Mouse (Mus musculus) neural tube, embryonic 14.5 days (tissue): Measurements from ENCODE around the gene Arfgef3. TPM values are rescaled to one million over a fixed set of nuclear protein-coding genes. Genes with fewer than 3 reads are reported as not detected.

Experiments
- ATAC-seq: fragments of 200-750 bp; cut with Nextera tagmentation; 2 replicates; pipeline ENCODE4 v1.8.0; 2017; ENCODE audit warnings: low read depth, mild to moderate bottlenecking, moderate TSS enrichment, moderate library complexity
- H3K27ac ChIP-seq: fragments of 300-500 bp; sonication (generic); 2 replicates; pipeline ENCODE4 v1.5.1; 2014; ENCODE audit warnings: low read depth, mild to moderate bottlenecking, control low read depth, low read length, moderate library complexity, mixed read lengths
- H3K27me3 ChIP-seq: fragments of 300-500 bp; sonication (generic); 2 replicates; pipeline ENCODE4 v1.6.1; 2014; ENCODE audit warnings: low read length; ENCODE audit not compliant: control insufficient read depth, insufficient read depth
- H3K36me3 ChIP-seq: fragments of 300-500 bp; sonication (generic); 2 replicates; pipeline ENCODE4 v1.6.1; 2014; ENCODE audit warnings: low read length, mixed read lengths; ENCODE audit not compliant: control insufficient read depth, insufficient read depth
- H3K4me1 ChIP-seq: fragments of 300-500 bp; sonication (generic); 2 replicates; pipeline ENCODE4 v1.6.1; 2014; ENCODE audit warnings: low read length; ENCODE audit not compliant: control insufficient read depth, insufficient read depth
- H3K4me2 ChIP-seq: fragments of 300-500 bp; sonication (generic); 2 replicates; pipeline ENCODE4 v1.6.1; 2014; ENCODE audit warnings: mild to moderate bottlenecking, low read depth, low read length, control low read depth
- H3K4me3 ChIP-seq: fragments of 300-500 bp; sonication (generic); 2 replicates; pipeline ENCODE4 v1.5.1; 2014; ENCODE audit warnings: low read depth, low read length, control low read depth, mixed read lengths
- H3K9ac ChIP-seq: fragments of 300-500 bp; sonication (generic); replicated peaks from 2 replicates; pipeline ENCODE4 v1.6.1; 2014; ENCODE audit warnings: low read depth, mild to moderate bottlenecking, control low read depth, low read length, mixed read lengths
- H3K9me3 ChIP-seq: fragments of 300-500 bp; sonication (generic); 2 replicates; pipeline ENCODE4 v1.6.1; 2016; ENCODE audit warnings: low read length; ENCODE audit not compliant: control insufficient read depth
- WGBS: fragments of 180-500 bp; shearing (Covaris S2); extraction: QIAGEN DNeasy Blood & Tissue Kit; methylation state at CpG from one replicate; pipeline ENCODE4 v1.1.7; 2014; 5-methylcytosine and 5-hydroxymethylcytosine counted together
- polyA plus RNA-seq: library from polyadenylated mRNA; unstranded; fragments of >200 nt; fragmentation: Nextera tagmentation; extraction: Ambion mirVana; gene quantifications from 2 replicates; pipeline ENCODE4 v1.2.1, GENCODE M21; 2014

The Arfgef3 gene
- 9.3 and 12.5 TPM in 2 replicates for polyA plus RNA-seq

DNA sequence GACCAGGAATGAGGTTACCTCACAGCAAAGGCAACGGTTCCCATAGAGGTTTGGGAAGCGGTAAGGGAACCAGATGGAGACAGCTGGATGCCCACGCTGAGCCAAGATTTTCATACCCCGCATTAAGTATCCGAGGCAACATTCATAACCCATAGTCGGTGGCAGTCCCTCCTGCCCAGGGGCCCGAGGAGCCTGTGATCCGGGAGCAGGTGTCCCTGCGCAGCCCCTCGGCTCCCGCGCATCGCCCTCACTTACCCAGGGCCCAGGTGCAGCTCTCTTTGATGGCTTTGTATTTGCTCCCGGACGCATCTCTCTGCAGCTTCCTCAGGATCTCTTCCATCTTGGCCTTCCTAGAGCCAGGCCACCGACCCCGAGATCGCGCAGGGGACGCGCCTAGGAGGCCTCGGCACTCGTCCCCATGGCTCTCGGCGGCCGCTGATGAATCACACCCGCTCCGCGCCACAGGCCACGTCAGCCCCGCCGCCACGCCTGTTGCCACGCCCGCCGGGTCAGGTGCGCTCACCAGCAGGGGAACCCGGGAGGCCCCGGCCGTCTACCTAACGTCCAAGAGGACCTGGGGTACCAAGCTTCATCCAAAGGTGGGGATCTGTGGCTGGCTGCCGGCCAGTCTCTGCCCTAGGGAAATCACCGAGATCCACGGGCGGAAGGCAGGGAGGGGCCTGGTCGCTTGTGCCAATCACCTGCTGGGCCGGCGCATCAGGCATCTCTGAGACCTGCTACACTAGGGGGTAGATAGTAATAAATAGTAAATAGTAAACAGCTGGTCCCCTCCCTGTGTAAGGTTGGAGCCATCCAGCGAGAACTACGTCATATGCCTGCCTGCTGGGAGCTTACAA is at the start of gene Arfgef3:
Gene Arfgef3 (minus strand): TSS at position 664 of the 857 bp plus-strand sequence.
- Histone ChIP-seq H3K36me3 (no peaks in the 10 kb centered on the region), H3K9ac (peak within 1 kb of the TSS; percentile 83), H3K27me3 (no peaks in the 10 kb centered on the region), H3K27ac (peak within 1 kb of the TSS; percentile 94), H3K4me1 (no peaks in the 10 kb centered on the region), H3K4me2 (peak within 1 kb of the TSS; percentile 73), H3K9me3 (no peaks in the 10 kb centered on the region), H3K4me3 (peak within 1 kb of the TSS; percentile 69)
- 1% methylated on average over 50 of the region's 50 CpGs for WGBS
- peak; percentile 88 for ATAC-seq

DNA sequence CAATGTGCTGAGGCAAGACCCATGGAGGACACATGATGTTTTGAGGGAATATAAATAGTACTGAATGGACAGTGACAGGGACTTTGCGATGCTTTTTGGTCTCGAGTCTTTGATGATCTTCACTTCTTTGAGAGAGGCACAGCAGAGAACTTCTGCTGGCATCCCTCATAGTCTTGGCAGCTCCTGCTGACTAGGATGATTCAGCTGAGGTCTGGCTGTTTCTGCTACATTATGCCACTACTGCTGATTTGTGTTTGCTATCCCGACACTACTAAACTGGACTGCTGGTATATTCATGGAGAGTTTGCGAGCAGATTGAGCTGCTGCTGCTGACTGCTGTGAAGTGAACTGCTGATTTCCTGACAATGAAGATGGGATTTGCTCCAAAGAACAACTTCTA is 46.3 kb upstream of the Arfgef3 start:
- Histone ChIP-seq H3K4me2 (no peak overlapping the region), H3K27ac (no peak overlapping the region), H3K4me1 (no peaks in the 10 kb centered on the region), H3K4me3 (no peak overlapping the region), H3K27me3 (no peaks in the 10 kb centered on the region), H3K9me3 (no peaks in the 10 kb centered on the region), H3K36me3 (no peaks in the 10 kb centered on the region), H3K9ac (no peak overlapping the region)
- ATAC-seq = no peak
- 86% methylated on average over 4 of the region's 4 CpGs for WGBS

DNA sequence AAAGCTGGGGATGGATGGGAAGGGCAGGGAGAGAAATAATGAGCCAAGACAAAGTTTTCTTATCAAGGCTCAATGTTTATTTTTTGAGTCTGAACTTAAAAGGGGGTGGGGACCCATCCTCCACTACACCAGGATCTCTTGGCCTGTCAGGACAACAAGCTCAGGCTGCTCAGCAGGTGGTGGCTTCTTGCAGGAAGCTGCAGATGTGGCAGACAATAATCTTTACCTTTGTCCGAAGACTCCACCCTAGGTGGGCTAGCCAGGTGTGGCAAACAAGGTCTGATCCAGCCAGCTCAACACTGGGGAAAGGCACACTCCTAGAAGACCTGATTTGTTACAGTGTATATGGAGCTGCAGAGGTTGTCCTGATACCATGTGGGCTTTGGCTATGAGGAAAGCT is 44.9 kb upstream of the Arfgef3 start:
- ATAC-seq = no peak
- H3K4me2 ChIP-seq = no peak overlapping the region

GRCm38 (mm10) chr10:18786693-18787092 is 42.9 kb upstream of the Arfgef3 start, which contains the start of gene Gm4922:
TSS of gene Gm4922 (minus strand) at chr10:18786793.
- no peak within 1 kb of the TSS for H3K4me2 ChIP-seq
- H3K9ac ChIP-seq = no peak within 1 kb of the TSS
- H3K4me3 ChIP-seq = no peak within 1 kb of the TSS
- ATAC-seq = no peak
- no peak within 1 kb of the TSS for H3K27ac ChIP-seq
- 93% methylated on average over 1 of the region's 1 CpGs for WGBS
- no peaks in the 10 kb centered on the region for H3K4me1 ChIP-seq
- no peaks in the 10 kb centered on the region for H3K9me3 ChIP-seq
- H3K36me3 ChIP-seq = no peaks in the 10 kb centered on the region
- no peaks in the 10 kb centered on the region for H3K27me3 ChIP-seq

More for the DNA sequence above, 44.9 kb upstream of the Arfgef3 start:
- Histone ChIP-seq H3K9ac (no peak overlapping the region), H3K4me1 (no peaks in the 10 kb centered on the region), H3K27me3 (no peaks in the 10 kb centered on the region), H3K4me3 (no peak overlapping the region), H3K27ac (no peak overlapping the region), H3K9me3 (no peaks in the 10 kb centered on the region), H3K36me3 (no peaks in the 10 kb centered on the region)
- WGBS = 71% methylated on average over 1 of the region's 1 CpGs

DNA sequence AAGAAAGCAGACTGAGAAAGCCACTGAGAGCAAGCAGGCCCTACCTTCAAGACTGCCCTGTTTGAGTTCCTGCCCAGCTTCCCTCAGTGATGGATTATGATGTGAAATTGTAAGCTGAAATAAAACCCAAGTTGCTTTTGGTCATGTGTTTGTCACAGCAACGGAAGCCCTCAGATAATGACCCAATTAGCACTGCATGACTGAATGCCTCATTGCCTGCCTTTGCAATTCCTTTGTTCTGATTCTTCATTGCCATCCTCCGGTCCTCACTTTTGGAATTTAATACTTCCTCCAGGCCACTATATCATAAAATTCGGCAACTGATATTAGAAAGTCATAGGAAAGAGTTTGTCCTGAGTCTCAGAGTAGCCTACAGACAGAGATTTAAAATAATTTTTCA is 33.8 kb upstream of the Arfgef3 start:
- no peaks in the 10 kb centered on the region for H3K9me3 ChIP-seq
- WGBS = 32% methylated on average over 3 of the region's 3 CpGs
- no peaks in the 10 kb centered on the region for H3K36me3 ChIP-seq
- no peak overlapping the region for H3K4me2 ChIP-seq
- no peaks in the 10 kb centered on the region for H3K27me3 ChIP-seq
- no peak overlapping the region for H3K27ac ChIP-seq
- no peak for ATAC-seq
- no peaks in the 10 kb centered on the region for H3K4me1 ChIP-seq
- no peak overlapping the region for H3K9ac ChIP-seq
- no peak overlapping the region for H3K4me3 ChIP-seq

DNA sequence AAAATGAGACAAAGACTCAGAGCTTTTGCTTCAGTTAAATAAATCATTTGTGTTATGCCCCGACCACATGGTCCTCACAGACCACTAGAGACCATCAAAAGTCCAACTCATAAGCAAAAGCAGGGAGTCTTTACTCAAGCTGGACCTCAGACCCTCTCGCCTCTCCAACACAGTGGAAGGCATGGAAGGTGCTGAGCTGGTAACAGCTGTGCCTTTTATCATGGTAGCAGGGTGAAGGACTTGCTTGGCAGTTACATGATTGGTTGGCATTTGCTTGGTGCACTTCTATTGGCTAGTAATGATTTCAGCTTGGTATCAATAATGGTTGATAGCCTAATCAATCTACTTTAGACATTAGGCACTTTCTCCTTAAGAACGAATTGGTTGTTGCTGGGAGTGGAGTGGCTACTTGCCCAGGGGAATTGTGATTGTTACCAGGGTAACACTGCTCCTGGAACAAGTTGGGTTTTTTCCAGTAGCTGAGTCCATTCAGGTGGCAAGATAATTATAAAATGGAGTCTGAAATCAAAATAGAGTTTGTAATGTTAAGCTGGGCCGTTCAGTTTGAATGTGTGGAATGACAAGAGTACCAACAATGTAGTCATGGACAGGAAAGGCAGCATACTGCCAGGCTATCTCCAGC is 28.9 kb upstream of the Arfgef3 start:
- H3K4me1 ChIP-seq = no peaks in the 10 kb centered on the region
- H3K4me3 ChIP-seq = no peak overlapping the region
- H3K36me3 ChIP-seq = no peaks in the 10 kb centered on the region
- no peak overlapping the region for H3K9ac ChIP-seq
- H3K27me3 ChIP-seq = no peaks in the 10 kb centered on the region
- no peak overlapping the region for H3K27ac ChIP-seq
- no peak for ATAC-seq
- WGBS = 55% methylated on average over 4 of the region's 4 CpGs
- no peaks in the 10 kb centered on the region for H3K9me3 ChIP-seq
- H3K4me2 ChIP-seq = no peak overlapping the region

GRCm38 (mm10) chr10:18769909-18770308 is 26.2 kb upstream of the Arfgef3 start:
- H3K4me1 ChIP-seq = no peaks in the 10 kb centered on the region
- H3K9me3 ChIP-seq = 0 out of 2 replicates have a peak, but pooled peaks cover 1% of the 10 kb centered on the region
- H3K36me3 ChIP-seq = no peaks in the 10 kb centered on the region
- H3K9ac ChIP-seq = no peak overlapping the region
- no peak overlapping the region for H3K4me2 ChIP-seq
- no peak for ATAC-seq
- 59% methylated on average over 5 of the region's 5 CpGs for WGBS
- no peak overlapping the region for H3K27ac ChIP-seq
- H3K27me3 ChIP-seq = no peaks in the 10 kb centered on the region
- no peak overlapping the region for H3K4me3 ChIP-seq

DNA sequence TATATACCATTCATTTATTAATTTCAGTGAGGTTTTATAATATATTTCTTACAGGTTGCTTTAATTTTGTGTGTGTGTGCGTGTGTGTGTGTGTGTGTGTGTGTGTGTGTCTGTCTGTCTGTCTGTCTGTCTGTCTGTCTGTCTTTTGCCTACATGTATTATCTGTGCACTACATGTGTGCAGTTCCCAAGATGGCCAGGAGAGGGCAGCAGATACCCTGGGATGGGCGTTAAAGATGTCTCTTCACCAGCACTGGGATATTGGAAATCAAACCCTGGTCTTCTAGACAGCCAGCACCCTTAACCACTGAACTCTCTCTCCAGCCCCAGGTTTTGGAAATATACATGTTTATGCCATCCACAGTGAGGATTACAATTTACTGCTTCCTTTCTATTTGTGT is 16.5 kb upstream of the Arfgef3 start:
- Histone ChIP-seq H3K4me1 (no peaks in the 10 kb centered on the region), H3K27me3 (no peaks in the 10 kb centered on the region), H3K9me3 (0 out of 2 replicates have a peak, but pooled peaks cover 2% of the 10 kb centered on the region), H3K4me3 (no peak overlapping the region), H3K9ac (no peak overlapping the region), H3K27ac (no peak overlapping the region), H3K36me3 (no peaks in the 10 kb centered on the region), H3K4me2 (no peak overlapping the region)
- 32% methylated on average over 2 of the region's 2 CpGs for WGBS
- no peak for ATAC-seq

DNA sequence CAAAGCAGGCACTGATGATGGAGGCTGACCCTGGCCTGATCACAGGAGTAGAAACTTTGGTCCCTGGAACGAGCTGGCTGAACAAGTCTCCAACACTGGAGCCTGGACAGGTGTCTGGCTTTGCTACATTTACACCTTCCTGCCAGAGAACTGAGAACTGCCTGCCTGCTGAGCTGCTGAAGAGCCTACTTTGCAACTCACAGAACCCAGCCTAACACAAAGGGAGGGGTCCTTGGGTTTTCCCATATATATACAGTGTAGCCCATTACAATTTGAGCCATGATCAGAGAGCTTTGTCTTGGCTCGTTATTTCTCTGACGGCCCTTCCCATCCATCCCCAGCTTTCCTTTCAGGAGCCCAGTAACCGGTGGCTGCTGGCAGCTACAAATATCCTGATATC is 6.3 kb upstream of the Arfgef3 start:
- no peaks in the 10 kb centered on the region for H3K9me3 ChIP-seq
- WGBS = 88% methylated on average over 4 of the region's 4 CpGs
- H3K4me2 ChIP-seq = no peak overlapping the region
- H3K27me3 ChIP-seq = no peaks in the 10 kb centered on the region
- no peak for ATAC-seq
- H3K4me1 ChIP-seq = no peaks in the 10 kb centered on the region
- H3K36me3 ChIP-seq = no peaks in the 10 kb centered on the region
- H3K9ac ChIP-seq = no peak overlapping the region
- H3K27ac ChIP-seq = no peak overlapping the region
- H3K4me3 ChIP-seq = no peak overlapping the region
